16 mouse cellular contexts compared by ENCODE assay signal in the genomic region with DNA sequence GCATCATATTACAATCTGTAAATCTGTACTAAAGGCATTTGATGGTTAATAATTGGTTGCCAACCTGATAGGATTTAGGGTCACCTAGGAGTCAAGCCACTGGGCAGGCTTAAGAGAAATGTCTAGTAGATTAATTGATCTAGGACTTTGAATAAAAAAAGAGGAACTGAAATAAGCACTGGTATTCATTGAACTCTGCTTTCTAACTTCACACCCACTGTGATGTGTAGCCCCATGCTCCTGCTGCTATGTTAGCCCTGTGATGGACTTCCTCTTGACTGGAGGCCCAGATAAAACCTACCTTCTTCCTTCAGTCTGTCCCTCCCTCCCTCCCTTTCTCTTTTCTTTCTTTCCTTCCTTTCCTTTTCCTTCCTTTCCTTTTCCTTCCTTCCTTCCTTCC.
"Had no signal": no experiment of that assay in that cellular context is flagged by ENCODE, and none has a peak within 500 bp of the region (broad histone marks: within the 10 kb centered on the region; RNA-seq: fewer than 3 reads in every experiment).

No protein-coding gene starts in this region.

- ATAC-seq: liver, embryonic 12.5 days; midbrain, embryonic 13.5 days had no signal

- H3K4me3 ChIP-seq: limb, embryonic 15.5 days; liver, embryonic 12.5 days; midbrain, embryonic 13.5 days; neural tube, embryonic 12.5 days had no signal

- DNase-seq: kidney, adult 11 months; kidney, adult 9 months; kidney, postnatal 36 days; layer of hippocampus, adult 9-11 months; layer of hippocampus, postnatal 36 days; lung, embryonic 14.5 days; lung, postnatal 10 days; retina, postnatal 1 day; right cerebral cortex, postnatal 4 days had no signal

- H3K27ac ChIP-seq: kidney, postnatal 0 days; limb, embryonic 15.5 days; liver, embryonic 12.5 days; macrophage; midbrain, embryonic 13.5 days; neural tube, embryonic 12.5 days; stomach, postnatal 0 days had no signal

- H3K4me1 ChIP-seq: limb, embryonic 15.5 days; liver, embryonic 12.5 days; midbrain, embryonic 13.5 days; neural tube, embryonic 12.5 days had no signal

- H3K9me3 ChIP-seq: limb, embryonic 15.5 days; liver, embryonic 12.5 days; midbrain, embryonic 13.5 days; neural tube, embryonic 12.5 days had no signal

- H3K9ac ChIP-seq: limb, embryonic 15.5 days; liver, embryonic 12.5 days; lung, embryonic 14.5 days; midbrain, embryonic 13.5 days; neural tube, embryonic 12.5 days had no signal

- H3K27me3 ChIP-seq: limb, embryonic 15.5 days; liver, embryonic 12.5 days; midbrain, embryonic 13.5 days; neural tube, embryonic 12.5 days had no signal
